Mouse (Mus musculus): ENCODE results near the gene Pkhd1. TPM values are rescaled to one million over a fixed set of nuclear protein-coding genes. Genes with fewer than 3 reads are reported as not detected.
A peak's percentile ranks its signal among the peaks of the same experiment; 100 is the strongest.

The Pkhd1 gene
- polyA plus RNA-seq, 1 experiment from 2014 or later: not detected

DNA sequence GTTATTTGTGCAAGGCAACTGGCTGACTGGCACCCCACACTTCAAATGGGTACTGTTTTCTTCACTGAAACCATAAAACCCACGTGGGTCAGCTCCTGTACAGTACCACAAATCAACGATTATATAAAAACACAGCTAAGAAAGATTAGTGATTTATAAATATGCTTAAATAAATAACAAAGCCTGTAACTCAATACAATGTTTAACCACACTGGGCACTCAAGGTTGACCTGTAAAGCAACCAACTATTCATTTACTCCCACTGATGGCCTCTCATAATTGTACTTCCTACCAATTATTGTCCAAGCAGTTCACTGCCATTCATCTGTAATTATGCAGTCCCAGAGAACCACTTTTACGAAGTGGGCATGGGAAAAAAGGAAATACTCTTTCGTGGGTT, 219.5 kb downstream of the Pkhd1 start:
- Histone ChIP-seq H3K9ac (replicated peaks) (no peak overlapping the region), H3K4me2 (replicated peaks) (no peak overlapping the region), H3K27ac (replicated peaks) (no peak overlapping the region), H3K9me3 (no peaks in the 10 kb centered on the region), H3K4me3 (no peak overlapping the region), H3K4me1 (no peaks in the 10 kb centered on the region), H3K36me3 (no peaks in the 10 kb centered on the region), H3K27me3 (no peaks in the 10 kb centered on the region)
- no peak for ATAC-seq (ENCODE audit: low FRiP score, low read depth)
- 70% methylated on average over 4 of the region's 4 CpGs for WGBS

DNA sequence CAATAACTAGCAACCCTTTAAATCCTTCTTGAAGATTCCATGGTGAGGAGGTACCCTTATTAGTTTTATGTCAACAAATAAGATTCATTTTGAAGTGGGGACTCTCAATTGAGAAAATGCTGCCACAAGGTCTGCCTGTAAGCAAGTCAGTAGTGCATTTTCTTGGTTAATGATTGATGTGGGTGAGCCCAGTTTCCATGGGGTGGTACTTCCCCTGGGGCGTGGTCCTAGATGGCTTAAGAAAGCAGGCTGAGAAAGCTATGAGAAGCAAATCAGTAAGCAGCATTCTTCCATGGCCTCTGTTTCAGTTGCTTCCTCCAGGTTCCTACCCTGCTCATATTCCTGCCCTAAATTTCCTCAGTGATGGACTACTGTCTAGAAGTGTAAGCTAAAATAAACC, 253.4 kb downstream of the Pkhd1 start:
- H3K4me1 ChIP-seq: no peaks in the 10 kb centered on the region
- 87% methylated on average over 1 of the region's 1 CpGs for WGBS
- H3K9me3 ChIP-seq: no peaks in the 10 kb centered on the region
- H3K4me3 ChIP-seq: no peak overlapping the region
- no peaks in the 10 kb centered on the region for H3K27me3 ChIP-seq
- H3K27ac ChIP-seq (replicated peaks): no peak overlapping the region
- no peak overlapping the region for H3K4me2 ChIP-seq (replicated peaks)
- H3K9ac ChIP-seq (replicated peaks): no peak overlapping the region
- no peak for ATAC-seq (ENCODE audit: low FRiP score, low read depth)
- H3K36me3 ChIP-seq: no peaks in the 10 kb centered on the region

DNA sequence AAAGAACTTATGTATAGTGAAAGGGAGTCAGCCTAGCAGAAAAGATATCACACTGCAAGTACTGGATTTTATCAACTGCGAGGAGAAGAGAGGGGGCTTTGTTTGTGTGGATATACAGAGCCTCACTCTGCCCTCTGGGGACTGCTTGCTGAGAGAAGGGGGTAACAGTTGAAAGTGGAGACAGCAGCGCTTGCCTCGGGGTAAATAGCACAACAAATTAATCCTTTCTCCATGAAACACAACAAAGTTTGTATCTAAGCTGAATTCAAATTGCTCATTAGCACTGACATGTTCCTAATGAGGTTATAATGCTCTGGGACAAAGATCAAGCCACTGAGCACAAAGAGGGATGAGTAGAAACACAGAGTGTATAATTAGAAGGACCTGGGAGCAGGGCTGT, 273.2 kb downstream of the Pkhd1 start:
- WGBS: 29% methylated on average over 3 of the region's 3 CpGs
- ATAC-seq (ENCODE audit: low FRiP score, low read depth): no peak
- Histone ChIP-seq H3K27me3 (no peaks in the 10 kb centered on the region), H3K9ac (replicated peaks) (no peak overlapping the region), H3K27ac (replicated peaks) (no peak overlapping the region), H3K4me1 (no peaks in the 10 kb centered on the region), H3K36me3 (no peaks in the 10 kb centered on the region), H3K9me3 (no peaks in the 10 kb centered on the region), H3K4me3 (no peak overlapping the region), H3K4me2 (replicated peaks) (no peak overlapping the region)

DNA sequence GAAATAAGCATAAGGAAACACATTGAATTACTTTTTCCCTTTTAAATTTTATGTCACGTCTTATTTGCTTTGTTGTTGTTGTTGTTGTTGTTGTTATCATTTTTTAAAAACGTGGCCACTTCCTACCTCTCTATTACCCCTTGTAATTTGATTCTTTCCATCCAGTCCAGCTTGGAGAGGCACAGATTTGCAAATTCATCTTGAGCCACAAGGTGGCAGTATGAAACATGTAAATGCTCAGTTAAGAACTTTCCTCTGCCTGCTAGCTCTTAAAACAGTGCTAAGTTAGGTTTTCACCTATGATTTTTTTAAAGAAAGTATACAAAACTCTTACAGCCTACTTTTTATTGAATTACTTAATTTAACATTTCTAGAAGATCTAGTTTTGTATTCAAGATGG, 306.4 kb downstream of the Pkhd1 start:
- Histone ChIP-seq H3K4me2 (replicated peaks) (no peak overlapping the region), H3K9me3 (no peaks in the 10 kb centered on the region), H3K4me3 (no peak overlapping the region), H3K27me3 (peaks cover 33% of the 10 kb centered on the region), H3K36me3 (no peaks in the 10 kb centered on the region), H3K27ac (replicated peaks) (no peak overlapping the region), H3K4me1 (no peaks in the 10 kb centered on the region), H3K9ac (replicated peaks) (no peak overlapping the region)
- ATAC-seq (ENCODE audit: low FRiP score, low read depth): peak; percentile 73
- 5% methylated on average over 2 of the region's 2 CpGs for WGBS

DNA sequence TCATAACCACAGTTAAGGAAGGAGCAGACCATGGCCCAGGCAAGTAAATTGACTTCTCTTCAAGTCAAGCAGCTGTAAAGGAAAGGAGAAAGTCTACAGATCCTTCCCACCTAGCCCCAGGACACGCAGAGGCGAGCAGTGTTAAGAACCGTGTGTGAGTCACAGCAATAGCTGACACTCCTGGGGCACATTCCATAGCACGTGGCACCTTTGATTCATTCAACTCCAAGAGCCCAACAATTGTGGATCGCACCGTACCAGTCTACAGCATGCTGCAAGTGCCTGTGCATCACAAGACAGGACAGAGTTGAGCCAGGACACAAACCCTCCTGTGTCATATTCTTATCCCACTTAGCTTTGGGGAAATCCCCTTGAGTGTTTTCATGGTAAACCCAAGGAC, 306.9 kb downstream of the Pkhd1 start:
- peaks cover 37% of the 10 kb centered on the region for H3K27me3 ChIP-seq
- peak; percentile 44; the same call in 1 of the 2 replicates for ATAC-seq (ENCODE audit: low FRiP score, low read depth)
- 81% methylated on average over 6 of the region's 6 CpGs for WGBS

DNA sequence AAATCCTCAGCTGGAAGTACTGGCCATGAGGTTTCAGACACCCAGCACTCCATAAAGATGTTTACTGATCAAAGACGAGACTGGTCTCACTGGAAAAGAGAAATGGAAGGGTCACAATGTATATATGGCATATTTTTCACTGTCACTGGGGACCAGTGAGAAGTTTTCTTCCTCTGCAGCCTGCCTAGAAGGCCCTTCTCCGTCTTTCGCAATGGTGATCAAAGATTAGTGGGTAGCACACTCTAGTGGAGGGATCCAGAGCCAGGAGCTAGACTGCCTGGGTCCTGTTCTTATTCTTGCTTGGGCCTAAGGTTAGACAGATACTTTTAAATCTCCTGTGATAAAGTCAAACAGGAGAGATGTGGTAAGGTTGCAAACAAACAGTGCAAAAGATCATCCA, 311.7 kb downstream of the Pkhd1 start:
- ATAC-seq (ENCODE audit: low FRiP score, low read depth): no peak

More for the DNA sequence above, 306.9 kb downstream of the Pkhd1 start:
- Histone ChIP-seq H3K36me3 (no peaks in the 10 kb centered on the region), H3K9ac (replicated peaks) (no peak overlapping the region), H3K27ac (replicated peaks) (no peak overlapping the region), H3K9me3 (no peaks in the 10 kb centered on the region), H3K4me3 (no peak overlapping the region), H3K4me2 (replicated peaks) (no peak overlapping the region), H3K4me1 (no peaks in the 10 kb centered on the region)

DNA sequence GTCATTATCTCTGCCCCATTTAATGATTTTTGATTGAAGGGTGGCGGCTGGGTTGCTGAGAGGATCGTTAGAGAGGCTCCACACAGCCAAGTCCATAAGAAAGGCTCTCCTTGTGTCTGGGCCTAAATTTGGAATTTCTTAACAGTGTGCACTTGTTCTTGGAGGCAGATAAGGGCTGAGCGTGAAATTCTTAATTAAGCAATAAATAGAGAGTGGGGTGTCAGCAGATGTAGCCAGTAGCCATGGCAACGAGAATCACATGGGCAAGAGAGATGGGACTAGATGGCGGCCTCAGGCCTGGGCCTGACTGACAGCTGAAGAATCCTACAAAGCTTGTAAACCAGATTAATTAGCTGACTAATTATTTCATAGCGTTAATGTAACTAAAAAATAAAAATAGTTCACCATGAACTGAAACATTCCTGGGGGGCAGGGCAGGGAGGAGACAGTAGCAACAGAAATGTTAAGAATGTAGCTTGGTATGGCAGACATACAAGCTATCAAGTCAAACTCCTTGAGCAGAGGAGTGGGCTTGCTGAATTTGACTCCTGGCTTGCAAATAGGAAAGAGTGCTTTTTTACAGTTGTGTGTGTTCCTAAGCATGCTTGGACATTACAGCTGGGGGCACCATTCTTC, 314.8 kb downstream of the Pkhd1 start:
- no peak overlapping the region for H3K9ac ChIP-seq (replicated peaks)
- peak overlapping the region; percentile 42 for H3K27ac ChIP-seq (replicated peaks)
- no peaks in the 10 kb centered on the region for H3K9me3 ChIP-seq
- 0 out of 2 replicates have a peak overlapping the region, but pooled peaks have one; percentile 9 for H3K4me2 ChIP-seq (replicated peaks)
- H3K4me1 ChIP-seq: peaks cover 21% of the 10 kb centered on the region
- ATAC-seq (ENCODE audit: low FRiP score, low read depth): peak; percentile 89
- no peaks in the 10 kb centered on the region for H3K36me3 ChIP-seq
- no peak overlapping the region for H3K4me3 ChIP-seq
- WGBS: 19% methylated on average over 6 of the region's 6 CpGs
- peaks cover 57% of the 10 kb centered on the region for H3K27me3 ChIP-seq

More for the DNA sequence above, 311.7 kb downstream of the Pkhd1 start:
- Histone ChIP-seq H3K27ac (replicated peaks) (no peak overlapping the region), H3K27me3 (peaks cover 56% of the 10 kb centered on the region), H3K9ac (replicated peaks) (no peak overlapping the region), H3K9me3 (no peaks in the 10 kb centered on the region), H3K36me3 (no peaks in the 10 kb centered on the region), H3K4me3 (no peak overlapping the region), H3K4me1 (peaks cover 21% of the 10 kb centered on the region), H3K4me2 (replicated peaks) (no peak overlapping the region)
- 32% methylated on average over 3 of the region's 3 CpGs for WGBS

DNA sequence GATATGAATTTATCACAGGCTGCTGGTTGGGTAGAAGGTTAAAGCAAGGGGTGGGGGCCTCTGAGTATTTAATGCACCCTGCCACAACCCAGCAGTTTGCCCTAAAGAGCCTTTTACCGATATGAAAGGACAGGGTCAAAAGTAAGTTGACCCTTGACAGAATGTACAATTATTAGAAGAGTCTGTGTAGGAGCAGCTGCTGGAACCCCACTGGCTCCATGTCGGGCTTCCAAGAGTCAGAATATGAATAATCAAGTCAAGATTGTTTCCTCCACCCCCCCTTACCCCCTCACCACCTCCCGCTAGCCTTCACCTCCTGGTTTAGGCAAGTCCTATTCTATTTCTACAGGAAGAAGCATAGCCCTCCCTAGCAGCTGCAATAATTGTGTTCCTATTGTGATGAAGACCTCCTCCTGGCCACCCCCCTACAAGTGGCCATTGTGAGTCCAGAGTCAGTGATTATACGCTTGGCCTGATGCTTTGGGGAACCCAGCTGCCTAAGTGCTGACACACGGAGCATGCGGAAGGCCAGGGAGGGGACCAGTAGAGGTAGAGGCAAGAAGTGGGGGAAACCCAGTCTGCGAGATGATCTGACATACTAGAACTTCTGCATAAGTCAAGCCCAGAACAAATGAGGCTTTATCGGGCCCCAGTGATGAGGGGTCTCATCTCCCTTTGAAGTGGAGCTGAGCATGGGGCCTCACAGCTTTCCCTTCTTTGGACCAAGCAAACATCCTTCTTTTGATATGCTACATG, 315.5 kb downstream of the Pkhd1 start:
- WGBS: 9% methylated on average over 8 of the region's 8 CpGs
- no peaks in the 10 kb centered on the region for H3K36me3 ChIP-seq
- H3K9me3 ChIP-seq: no peaks in the 10 kb centered on the region
- H3K27ac ChIP-seq (replicated peaks): peak overlapping the region; percentile 42
- peaks cover 21% of the 10 kb centered on the region for H3K4me1 ChIP-seq
- peaks cover 54% of the 10 kb centered on the region for H3K27me3 ChIP-seq
- H3K4me2 ChIP-seq (replicated peaks): peak overlapping the region; percentile 9; the same call in 1 of the 2 replicates
- peak; percentile 92 for ATAC-seq (ENCODE audit: low FRiP score, low read depth)
- no peak overlapping the region for H3K4me3 ChIP-seq
- H3K9ac ChIP-seq (replicated peaks): no peak overlapping the region

DNA sequence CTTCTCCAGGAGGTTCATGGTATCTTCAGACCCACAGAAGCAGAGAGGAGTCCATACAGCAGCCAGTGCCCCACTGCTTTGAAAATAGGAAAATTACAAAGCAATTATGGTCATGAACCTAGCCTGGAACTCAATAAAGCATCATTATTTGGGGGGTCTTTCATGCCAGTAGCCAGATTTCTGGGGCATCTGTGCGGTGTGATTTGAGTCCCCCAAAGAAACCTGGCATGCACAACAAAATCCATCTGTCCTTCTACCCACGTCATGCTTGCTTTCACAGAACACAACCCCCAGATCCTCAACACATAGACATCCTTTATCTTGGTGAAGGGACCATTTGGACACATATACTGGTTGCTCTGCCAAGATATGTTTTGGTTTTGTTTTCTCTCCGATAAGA, 316.2 kb downstream of the Pkhd1 start:
- no peak overlapping the region for H3K9ac ChIP-seq (replicated peaks)
- WGBS: 67% methylated on average over 3 of the region's 3 CpGs
- H3K4me1 ChIP-seq: peaks cover 21% of the 10 kb centered on the region
- H3K36me3 ChIP-seq: no peaks in the 10 kb centered on the region
- ATAC-seq (ENCODE audit: low FRiP score, low read depth): no peak
- H3K4me2 ChIP-seq (replicated peaks): no peak overlapping the region
- no peak overlapping the region for H3K4me3 ChIP-seq
- H3K9me3 ChIP-seq: no peaks in the 10 kb centered on the region
- H3K27me3 ChIP-seq: peaks cover 51% of the 10 kb centered on the region
- H3K27ac ChIP-seq (replicated peaks): no peak overlapping the region

DNA sequence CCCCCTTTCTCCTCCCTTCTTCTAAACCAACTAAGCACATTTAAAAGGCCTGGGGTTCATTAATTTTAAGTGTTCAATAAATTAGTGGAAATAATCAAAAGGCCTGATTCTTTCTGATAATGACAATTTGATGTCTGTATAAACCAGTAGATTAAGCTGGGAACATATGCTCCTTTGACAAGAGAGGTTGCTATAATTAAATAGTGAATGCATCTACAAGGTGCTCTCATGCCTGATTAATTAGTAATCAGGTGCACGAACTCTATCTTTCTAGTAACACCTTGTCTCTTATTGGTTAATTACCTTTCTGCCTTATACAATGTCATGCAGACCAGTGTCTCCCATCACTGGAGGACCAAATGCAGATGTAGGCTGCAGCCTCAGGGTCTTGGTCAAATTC, 329.2 kb downstream of the Pkhd1 start:
- Histone ChIP-seq H3K27ac (replicated peaks) (no peak overlapping the region), H3K9ac (replicated peaks) (no peak overlapping the region), H3K9me3 (no peaks in the 10 kb centered on the region), H3K4me3 (no peak overlapping the region), H3K4me2 (replicated peaks) (no peak overlapping the region), H3K4me1 (no peaks in the 10 kb centered on the region), H3K27me3 (no peaks in the 10 kb centered on the region), H3K36me3 (no peaks in the 10 kb centered on the region)
- WGBS: 85% methylated on average over 1 of the region's 1 CpGs
- no peak for ATAC-seq (ENCODE audit: low FRiP score, low read depth)

DNA sequence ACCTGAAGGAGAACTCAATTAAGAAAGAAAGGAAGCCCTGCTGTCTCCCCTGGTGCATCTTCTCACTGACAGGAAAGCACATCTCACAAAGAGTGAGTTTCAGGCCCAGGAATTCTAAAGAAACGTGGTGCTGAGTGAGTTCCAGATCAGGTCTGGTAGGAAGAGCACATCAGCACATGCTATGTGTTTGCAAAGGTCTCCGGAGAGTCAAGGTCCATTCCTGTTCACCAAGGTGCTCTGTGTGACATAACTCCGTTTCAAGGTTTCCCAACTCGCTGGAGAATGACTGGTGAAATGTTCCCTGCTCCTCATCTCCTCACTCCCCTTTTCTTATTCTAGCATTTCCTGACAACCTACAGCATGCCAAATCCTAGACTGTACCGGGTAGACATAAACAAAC, 357.5 kb downstream of the Pkhd1 start:
- ATAC-seq (ENCODE audit: low FRiP score, low read depth): no peak
- Histone ChIP-seq H3K4me3 (no peak overlapping the region), H3K27me3 (no peaks in the 10 kb centered on the region), H3K36me3 (no peaks in the 10 kb centered on the region), H3K4me2 (replicated peaks) (no peak overlapping the region), H3K9me3 (no peaks in the 10 kb centered on the region), H3K9ac (replicated peaks) (no peak overlapping the region), H3K4me1 (no peaks in the 10 kb centered on the region), H3K27ac (replicated peaks) (no peak overlapping the region)
- WGBS: 72% methylated on average over 5 of the region's 5 CpGs

DNA sequence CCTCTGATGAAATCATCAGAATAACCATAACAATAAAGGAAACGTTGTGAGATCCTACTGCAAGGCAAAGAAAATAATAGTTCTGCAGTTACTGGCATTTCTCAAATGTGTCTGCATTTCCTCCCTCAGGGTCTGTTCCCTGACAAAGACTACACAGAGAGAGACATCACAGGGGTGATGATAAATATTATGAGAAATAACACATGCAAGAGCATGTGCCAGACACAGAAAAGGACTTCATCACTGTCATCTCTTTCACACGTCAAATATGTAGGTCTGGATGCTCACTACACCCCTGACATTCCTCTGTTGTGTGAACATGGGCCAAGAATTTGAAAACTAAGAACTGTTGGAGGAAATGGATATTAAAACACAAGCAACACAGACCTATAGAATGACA, 369.7 kb downstream of the Pkhd1 start:
- Histone ChIP-seq H3K27ac (replicated peaks) (no peak overlapping the region), H3K9ac (replicated peaks) (no peak overlapping the region), H3K4me3 (no peak overlapping the region), H3K9me3 (no peaks in the 10 kb centered on the region), H3K4me1 (no peaks in the 10 kb centered on the region), H3K36me3 (no peaks in the 10 kb centered on the region), H3K27me3 (no peaks in the 10 kb centered on the region), H3K4me2 (replicated peaks) (no peak overlapping the region)
- ATAC-seq (ENCODE audit: low FRiP score, low read depth): no peak
- WGBS: 78% methylated on average over 2 of the region's 2 CpGs
